Mouse (Mus musculus): ENCODE measurements around the gene Rere.

- TF ChIP-seq CTCF (IDR thresholded peaks at IDR 0.05) (no peak), EP300 (IDR thresholded peaks at IDR 0.05) (no peak)
These were observed 987 bp upstream of the Rere start for GRCm38 (mm10) chr4:150280459-150280858.

Measured in lung, postnatal 0 days (tissue).